Mouse (Mus musculus) thymus, adult 2 months (tissue): ENCODE measurements around the gene Nmi.

Source experiments
- CTCF ChIP-seq: fragments of 200-500 bp; IDR thresholded peaks from 2 replicates; pipeline ENCODE4 v1.5.1; 2012; ENCODE audit warnings: mild to moderate bottlenecking, control low read depth, low read length, moderate library complexity, borderline replicate concordance; ENCODE audit not compliant: control insufficient read depth, poor library complexity, insufficient read depth; ENCODE audit errors: extremely low read depth
- POLR2A ChIP-seq: fragments of 200-500 bp; IDR thresholded peaks from 2 replicates; pipeline ENCODE4 v1.6.1; 2012; ENCODE audit warnings: mild to moderate bottlenecking, low read length, control low read depth, moderate library complexity; ENCODE audit not compliant: control insufficient read depth, poor library complexity, insufficient read depth; ENCODE audit errors: extremely low read depth

- TF ChIP-seq POLR2A: no peak
- no peak for TF ChIP-seq CTCF
Observed at GRCm38 (mm10) chr2:51986157-51986556, 12.9 kb upstream of the Nmi start.
